Mouse (Mus musculus): ENCODE measurements around the gene Midn. TPM values are rescaled to one million over a fixed set of nuclear protein-coding genes. Genes with fewer than 3 reads are reported as not detected.
A peak's percentile ranks its signal among the peaks of the same experiment; 100 is the strongest.

The Midn gene
- polyA plus RNA-seq, 1 experiment from 2014 or later = 15.7 TPM

DNA sequence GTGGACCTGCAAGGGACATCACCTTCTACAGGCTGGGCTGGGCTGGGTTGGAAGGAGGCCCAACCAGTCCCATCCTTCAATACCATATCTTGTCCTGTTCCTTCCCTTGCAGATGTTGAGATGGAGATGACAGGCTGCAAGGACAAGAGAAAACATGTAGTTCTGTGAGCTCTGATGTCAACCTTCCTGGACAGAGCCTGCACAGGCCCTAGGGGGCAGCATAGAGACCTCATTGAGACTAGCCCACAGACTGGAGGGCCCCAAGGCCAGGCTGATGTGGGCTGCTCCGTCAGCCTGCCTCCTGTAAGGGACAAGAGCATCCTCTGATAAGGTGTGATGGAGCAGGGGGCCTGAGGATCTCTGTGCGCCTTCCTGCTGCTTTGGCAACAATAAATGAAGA, 26.6 kb downstream of the Midn start:
- no peak overlapping the region for H3K27ac ChIP-seq (replicated peaks)
- no peak overlapping the region for H3K4me3 ChIP-seq
- WGBS = 29% methylated on average over 2 of the region's 2 CpGs
- H3K27me3 ChIP-seq (replicated peaks) = no peaks in the 10 kb centered on the region
- no peak overlapping the region for H3K4me2 ChIP-seq
- H3K4me1 ChIP-seq = peaks cover 47% of the 10 kb centered on the region
- 0 out of 2 replicates have a peak overlapping the region, but pooled peaks have one; percentile 37 for H3K9ac ChIP-seq
- H3K9me3 ChIP-seq = no peaks in the 10 kb centered on the region
- ATAC-seq (ENCODE audit: extremely low read depth, insufficient number of reproducible peaks, low FRiP score, low TSS enrichment) = no peak
- peaks cover 30% of the 10 kb centered on the region for H3K36me3 ChIP-seq

DNA sequence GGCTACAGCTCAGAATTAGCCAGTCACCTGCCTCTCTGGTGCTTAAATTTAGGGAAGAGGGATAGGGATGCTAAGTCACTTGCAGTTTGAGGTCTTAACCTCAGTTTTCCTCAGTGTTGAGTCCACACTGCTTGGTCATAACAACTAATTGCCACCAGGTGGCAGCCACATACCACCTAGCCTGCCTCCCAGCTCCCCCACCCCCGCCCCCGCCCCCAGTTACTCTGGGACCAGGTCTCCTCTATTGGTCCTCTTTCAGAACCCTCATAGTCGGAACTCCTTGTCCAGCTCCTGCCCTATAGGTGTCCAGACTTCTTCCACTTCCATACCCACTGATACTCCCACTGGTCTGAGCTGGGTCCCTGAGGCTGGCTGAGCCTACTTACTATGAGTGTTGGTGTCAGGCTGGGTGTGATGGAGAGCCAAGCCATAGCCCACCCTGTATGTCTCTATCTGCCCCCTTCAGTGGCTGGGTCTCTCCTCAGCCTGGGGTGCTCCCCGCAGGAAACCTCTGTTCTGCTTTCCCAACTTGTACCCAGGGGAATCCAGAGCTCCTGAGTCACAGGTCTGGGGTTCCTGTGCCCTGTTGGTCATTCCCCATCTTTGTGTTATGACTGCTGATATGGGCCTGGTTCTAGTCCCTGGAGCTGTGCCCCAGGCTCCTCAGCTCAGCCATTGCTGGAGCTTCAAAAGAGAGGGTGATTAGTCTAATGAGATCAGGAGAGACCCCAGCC, 27.6 kb downstream of the Midn start:
- H3K4me3 ChIP-seq = no peak overlapping the region
- no peak overlapping the region for H3K27ac ChIP-seq (replicated peaks)
- peaks cover 20% of the 10 kb centered on the region for H3K36me3 ChIP-seq
- ATAC-seq (ENCODE audit: extremely low read depth, insufficient number of reproducible peaks, low FRiP score, low TSS enrichment) = no peak
- H3K4me1 ChIP-seq = peaks cover 49% of the 10 kb centered on the region
- no peaks in the 10 kb centered on the region for H3K9me3 ChIP-seq
- no peak overlapping the region for H3K9ac ChIP-seq
- 21% methylated on average over 4 of the region's 4 CpGs for WGBS
- H3K27me3 ChIP-seq (replicated peaks) = peaks cover 8% of the 10 kb centered on the region
- H3K4me2 ChIP-seq = no peak overlapping the region

DNA sequence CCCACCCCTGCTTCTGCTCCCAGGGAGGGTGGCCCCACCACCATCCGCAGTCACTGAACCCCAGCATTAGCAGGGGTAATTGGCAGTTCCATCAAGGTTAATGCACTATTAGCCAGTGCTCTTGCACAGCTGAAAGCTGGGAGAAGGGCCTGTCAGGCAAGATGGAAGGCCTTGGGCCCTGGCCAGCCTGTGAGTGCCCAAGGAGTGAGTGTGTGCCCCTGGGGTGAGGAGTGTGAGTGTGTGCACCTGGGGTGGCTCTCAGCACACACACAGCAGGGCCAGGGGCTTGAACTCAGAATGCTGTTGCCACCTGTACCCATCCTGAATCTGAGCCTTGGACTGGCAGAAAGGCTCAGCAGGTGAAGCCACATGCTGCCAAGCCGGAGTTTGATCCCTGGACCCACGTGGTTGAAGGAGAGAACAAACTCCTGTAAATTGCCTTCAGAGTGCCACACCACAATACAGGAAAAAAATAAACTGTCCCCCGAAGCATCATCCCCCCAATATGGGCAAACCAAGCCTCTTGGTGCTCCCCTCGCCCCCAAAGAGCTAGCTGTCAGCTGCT, 28.3 kb downstream of the Midn start:
- WGBS = 82% methylated on average over 5 of the region's 5 CpGs
- peaks cover 52% of the 10 kb centered on the region for H3K4me1 ChIP-seq
- no peak for ATAC-seq (ENCODE audit: extremely low read depth, insufficient number of reproducible peaks, low FRiP score, low TSS enrichment)
- peaks cover 8% of the 10 kb centered on the region for H3K27me3 ChIP-seq (replicated peaks)
- H3K9ac ChIP-seq = no peak overlapping the region
- H3K27ac ChIP-seq (replicated peaks) = no peak overlapping the region
- no peak overlapping the region for H3K4me3 ChIP-seq
- no peaks in the 10 kb centered on the region for H3K9me3 ChIP-seq
- H3K4me2 ChIP-seq = no peak overlapping the region
- H3K36me3 ChIP-seq = peaks cover 13% of the 10 kb centered on the region

DNA sequence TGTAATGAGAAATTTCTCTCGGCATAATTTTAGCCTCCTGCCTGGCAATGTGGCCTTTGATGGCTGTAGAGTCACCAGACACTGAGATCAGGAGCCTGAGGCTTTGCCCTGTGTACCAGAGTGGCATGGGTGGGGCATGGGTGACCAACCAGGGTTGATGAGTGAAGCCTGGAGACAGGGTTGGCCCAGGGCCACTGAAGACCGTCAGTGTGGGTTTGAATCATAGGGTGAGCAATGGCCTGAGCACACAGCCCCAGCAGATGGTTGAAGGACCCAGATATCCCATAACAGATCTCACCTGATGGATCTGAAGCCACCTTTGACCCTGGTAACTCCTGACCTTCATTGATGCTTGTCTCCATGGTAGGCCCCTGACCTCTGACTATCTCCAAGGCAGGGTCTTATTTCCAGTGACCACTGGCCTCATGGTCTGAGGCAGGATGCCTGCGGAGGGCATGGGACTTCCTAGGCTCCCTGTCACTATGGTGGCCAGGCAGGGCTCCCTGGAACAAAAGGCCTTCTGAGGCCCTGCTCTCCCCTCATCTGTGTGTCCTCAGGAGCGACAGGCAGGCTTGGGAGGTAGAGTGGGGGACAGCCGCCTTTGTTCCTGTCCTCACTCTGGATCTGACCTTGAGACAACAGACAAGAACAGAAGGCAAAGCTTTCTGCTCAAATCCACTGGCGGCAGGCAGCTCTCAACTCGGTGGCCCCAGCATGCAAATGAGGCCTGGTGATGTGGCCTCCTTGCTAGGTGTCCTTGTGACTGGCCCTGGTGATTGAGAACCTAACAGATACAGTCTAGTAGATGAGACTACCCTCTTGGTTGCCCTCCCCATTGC, 29.6 kb downstream of the Midn start:
- 49% methylated on average over 7 of the region's 7 CpGs for WGBS
- Histone ChIP-seq H3K4me3 (no peak overlapping the region), H3K9me3 (no peaks in the 10 kb centered on the region), H3K36me3 (0 out of 2 replicates have a peak, but pooled peaks cover under 1% of the 10 kb centered on the region), H3K27ac (replicated peaks) (peak overlapping the region; percentile 64), H3K4me1 (peaks cover 39% of the 10 kb centered on the region), H3K9ac (peak overlapping the region; percentile 42), H3K4me2 (no peak overlapping the region), H3K27me3 (replicated peaks) (peaks cover 8% of the 10 kb centered on the region)
- ATAC-seq (ENCODE audit: extremely low read depth, insufficient number of reproducible peaks, low FRiP score, low TSS enrichment) = no peak

DNA sequence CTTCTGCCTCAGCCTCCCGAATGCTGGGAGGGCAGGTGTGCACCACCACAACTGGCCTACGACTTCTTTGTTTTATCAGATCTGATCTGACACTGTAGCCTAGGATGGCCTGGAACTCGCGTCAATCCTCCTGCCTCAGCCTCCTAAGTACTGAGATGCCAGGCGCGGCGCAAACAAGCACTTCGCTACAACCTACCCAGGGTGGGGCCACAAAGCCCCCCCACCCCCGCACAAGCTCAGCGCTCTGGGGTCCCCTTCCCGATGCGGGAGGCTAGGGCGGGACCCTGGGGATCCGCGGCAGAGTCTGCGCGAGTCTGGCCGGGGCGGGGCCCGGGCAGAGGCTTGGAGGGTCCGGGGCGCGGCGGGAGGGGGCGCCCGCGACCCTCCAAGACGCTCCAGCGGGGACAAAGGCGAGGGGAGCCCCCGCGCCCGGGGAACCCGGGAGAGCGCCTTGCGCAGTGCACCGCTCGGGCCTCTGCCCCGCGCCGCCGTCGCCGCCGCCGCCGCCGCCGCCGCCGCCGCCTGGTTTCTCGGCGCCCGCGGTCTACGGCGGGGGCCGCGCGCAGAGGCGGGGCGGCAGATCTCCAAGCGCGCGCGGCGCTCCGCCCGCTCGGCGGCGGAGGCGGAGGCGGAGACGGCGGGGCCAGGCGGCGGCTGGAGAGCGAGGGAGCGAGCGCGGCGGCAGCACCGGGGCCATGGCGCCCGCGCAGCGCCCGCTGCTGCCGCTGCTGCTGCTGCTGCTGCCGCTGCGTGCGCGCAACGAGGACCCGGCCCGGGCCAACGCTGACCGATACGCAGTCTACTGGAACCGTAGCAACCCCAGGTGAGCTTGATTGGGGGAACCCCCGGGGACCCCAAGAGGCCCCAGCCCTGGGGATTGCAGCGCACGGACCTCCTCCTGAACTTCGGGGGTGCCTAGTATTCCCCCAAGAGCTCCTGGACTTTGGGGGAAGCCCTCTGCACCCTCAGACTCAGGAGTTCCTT, 31.3 kb downstream of the Midn start, which contains the start of gene Efna2:
Gene Efna2, plus strand, starts transcription at position 415 of the 984 bp plus-strand sequence.
- H3K4me3 ChIP-seq = peak within 1 kb of the TSS; percentile 74
- peaks cover 8% of the 10 kb centered on the region for H3K27me3 ChIP-seq (replicated peaks)
- WGBS = 1% methylated on average over 79 of the region's 106 CpGs
- H3K4me1 ChIP-seq = peaks cover 32% of the 10 kb centered on the region
- H3K9ac ChIP-seq = peak within 1 kb of the TSS; percentile 90
- H3K27ac ChIP-seq (replicated peaks) = peak within 1 kb of the TSS; percentile 64
- H3K9me3 ChIP-seq = no peaks in the 10 kb centered on the region
- 0 out of 2 replicates have a peak, but pooled peaks have one; percentile 19 for ATAC-seq (ENCODE audit: extremely low read depth, insufficient number of reproducible peaks, low FRiP score, low TSS enrichment)
- no peaks in the 10 kb centered on the region for H3K36me3 ChIP-seq
- peak within 1 kb of the TSS; percentile 76 for H3K4me2 ChIP-seq

DNA sequence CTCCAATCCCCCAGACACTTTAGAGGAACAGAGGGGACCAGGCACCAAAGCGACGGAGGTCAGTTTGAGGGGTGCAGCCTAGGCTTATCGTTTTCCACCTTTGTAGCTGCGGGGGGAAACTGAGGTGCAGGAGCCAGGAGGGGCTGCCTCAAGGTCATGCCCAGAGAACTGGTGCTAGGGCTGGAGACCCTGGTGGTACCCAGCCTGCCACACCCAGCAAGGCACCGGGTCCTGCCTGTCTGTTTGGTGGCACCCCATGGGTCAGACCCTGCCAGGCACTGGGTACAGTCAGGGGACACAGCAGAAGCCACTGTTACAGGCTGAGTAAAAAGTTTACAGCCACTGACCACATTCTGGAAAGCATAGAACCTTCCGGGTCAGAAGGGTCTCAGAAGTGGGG, 32.2 kb downstream of the Midn start:
- Histone ChIP-seq H3K4me3 (peak overlapping the region; percentile 74), H3K4me1 (peaks cover 32% of the 10 kb centered on the region), H3K27ac (replicated peaks) (no peak overlapping the region), H3K9me3 (no peaks in the 10 kb centered on the region), H3K27me3 (replicated peaks) (peaks cover 10% of the 10 kb centered on the region), H3K36me3 (no peaks in the 10 kb centered on the region), H3K9ac (peak overlapping the region; percentile 90), H3K4me2 (peak overlapping the region; percentile 76)
- WGBS = 55% methylated on average over 6 of the region's 6 CpGs
- ATAC-seq (ENCODE audit: extremely low read depth, insufficient number of reproducible peaks, low FRiP score, low TSS enrichment) = no peak

DNA sequence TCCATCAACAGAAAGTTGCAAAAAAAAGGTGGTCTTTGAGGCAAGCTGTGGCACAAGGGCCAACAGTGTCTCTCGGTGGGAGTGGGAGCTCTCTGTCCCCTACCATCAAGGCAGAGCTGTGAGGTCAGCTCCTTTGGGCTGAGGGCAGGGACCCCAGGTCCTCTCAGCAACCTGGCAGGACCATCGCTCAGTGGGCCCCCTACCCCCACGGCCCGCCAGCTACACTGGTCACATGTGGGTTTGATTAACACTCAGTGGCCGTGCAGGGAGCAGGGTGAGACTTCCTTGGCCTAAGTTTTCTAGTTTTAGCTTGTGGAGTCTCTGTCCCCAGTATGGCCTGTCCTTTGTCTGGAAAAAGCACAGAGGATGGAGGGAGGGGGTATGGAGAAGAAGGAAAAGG, 32.8 kb downstream of the Midn start:
- H3K4me3 ChIP-seq = peak overlapping the region; percentile 74
- no peak overlapping the region for H3K27ac ChIP-seq (replicated peaks)
- peak overlapping the region; percentile 76 for H3K4me2 ChIP-seq
- no peak for ATAC-seq (ENCODE audit: extremely low read depth, insufficient number of reproducible peaks, low FRiP score, low TSS enrichment)
- H3K4me1 ChIP-seq = peaks cover 29% of the 10 kb centered on the region
- whole genome bisulfite sequencing = 59% methylated on average over 5 of the region's 5 CpGs
- no peaks in the 10 kb centered on the region for H3K36me3 ChIP-seq
- H3K9ac ChIP-seq = peak overlapping the region; percentile 90
- no peaks in the 10 kb centered on the region for H3K9me3 ChIP-seq
- H3K27me3 ChIP-seq (replicated peaks) = peaks cover 13% of the 10 kb centered on the region

DNA sequence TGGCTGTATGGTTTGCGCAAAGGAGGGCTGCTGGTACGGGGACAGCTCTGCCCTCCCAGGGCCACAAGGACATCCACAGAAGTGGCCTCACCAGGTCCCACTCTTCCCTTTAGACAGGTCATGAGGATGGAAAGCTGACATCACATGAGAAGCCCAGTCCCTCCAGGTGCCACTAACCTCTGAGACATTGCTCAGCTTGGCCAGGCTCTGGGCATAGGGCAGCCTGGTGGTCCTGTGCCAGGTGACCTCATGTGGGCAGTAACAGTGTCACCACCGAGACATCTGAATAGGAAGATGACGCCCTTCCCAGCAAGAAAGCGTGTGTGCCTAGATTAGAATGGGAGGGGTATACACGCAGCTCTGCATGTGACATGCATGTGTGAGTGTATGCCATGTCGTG, 34.5 kb downstream of the Midn start:
- Histone ChIP-seq H3K4me3 (no peak overlapping the region), H3K4me1 (peaks cover 33% of the 10 kb centered on the region), H3K9me3 (no peaks in the 10 kb centered on the region), H3K36me3 (peaks cover 5% of the 10 kb centered on the region; the same call in 1 of the 2 replicates), H3K27ac (replicated peaks) (no peak overlapping the region), H3K9ac (no peak overlapping the region), H3K27me3 (replicated peaks) (peaks cover 30% of the 10 kb centered on the region), H3K4me2 (no peak overlapping the region)
- WGBS = 86% methylated on average over 7 of the region's 7 CpGs
- ATAC-seq (ENCODE audit: extremely low read depth, insufficient number of reproducible peaks, low FRiP score, low TSS enrichment) = no peak

DNA sequence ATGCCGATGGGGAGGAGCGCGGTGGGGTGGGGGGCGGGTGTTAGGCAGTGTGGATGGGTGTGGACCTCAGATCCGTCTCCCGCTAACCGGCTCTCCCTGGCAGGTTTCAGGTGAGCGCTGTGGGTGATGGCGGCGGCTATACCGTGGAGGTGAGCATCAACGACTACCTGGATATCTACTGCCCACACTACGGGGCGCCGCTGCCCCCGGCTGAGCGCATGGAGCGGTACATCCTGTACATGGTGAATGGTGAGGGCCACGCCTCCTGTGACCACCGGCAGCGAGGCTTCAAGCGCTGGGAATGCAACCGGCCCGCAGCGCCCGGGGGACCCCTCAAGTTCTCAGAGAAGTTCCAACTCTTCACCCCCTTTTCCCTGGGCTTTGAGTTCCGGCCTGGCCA, 38.6 kb downstream of the Midn start:
- WGBS = 44% methylated on average over 27 of the region's 27 CpGs
- no peaks in the 10 kb centered on the region for H3K9me3 ChIP-seq

DNA sequence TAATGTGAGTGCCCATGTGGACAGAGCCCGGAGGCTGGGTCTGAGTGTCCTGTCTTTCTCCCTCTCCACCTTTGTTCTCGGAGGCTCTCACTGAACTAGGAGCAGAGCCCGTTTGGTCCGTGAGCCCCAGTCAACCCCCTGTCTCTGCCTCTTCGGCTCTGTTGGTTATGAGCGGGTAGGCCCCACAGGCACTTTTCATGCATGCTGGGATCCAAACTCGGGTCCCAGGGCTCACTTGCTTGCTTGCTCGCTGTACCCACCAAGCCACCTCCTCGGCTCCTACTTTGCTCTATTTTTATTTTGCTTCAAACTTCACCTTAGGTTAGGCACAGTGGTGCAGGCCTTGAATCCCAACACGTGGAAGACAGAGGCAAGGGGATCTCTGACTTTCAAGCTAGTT, 39.7 kb downstream of the Midn start:
- no peaks in the 10 kb centered on the region for H3K9me3 ChIP-seq
- H3K9ac ChIP-seq = no peak overlapping the region
- no peak for ATAC-seq (ENCODE audit: extremely low read depth, insufficient number of reproducible peaks, low FRiP score, low TSS enrichment)
- H3K27me3 ChIP-seq (replicated peaks) = peaks cover 74% of the 10 kb centered on the region
- no peak overlapping the region for H3K4me2 ChIP-seq
- 86% methylated on average over 10 of the region's 10 CpGs for WGBS
- peaks cover 26% of the 10 kb centered on the region for H3K4me1 ChIP-seq
- H3K36me3 ChIP-seq = peaks cover 15% of the 10 kb centered on the region
- no peak overlapping the region for H3K27ac ChIP-seq (replicated peaks)
- H3K4me3 ChIP-seq = no peak overlapping the region

More for the DNA sequence above, 38.6 kb downstream of the Midn start:
- peaks cover 15% of the 10 kb centered on the region for H3K36me3 ChIP-seq
- ATAC-seq (ENCODE audit: extremely low read depth, insufficient number of reproducible peaks, low FRiP score, low TSS enrichment) = no peak
- peaks cover 63% of the 10 kb centered on the region for H3K27me3 ChIP-seq (replicated peaks)
- H3K4me3 ChIP-seq = no peak overlapping the region
- H3K9ac ChIP-seq = no peak overlapping the region
- H3K4me2 ChIP-seq = no peak overlapping the region
- H3K27ac ChIP-seq (replicated peaks) = no peak overlapping the region
- H3K4me1 ChIP-seq = peaks cover 26% of the 10 kb centered on the region
